Mouse (Mus musculus) hindbrain, embryonic 13.5 days (tissue): ENCODE results near the gene Dact3. TPM values are rescaled to one million over a fixed set of nuclear protein-coding genes. Genes with fewer than 3 reads are reported as not detected.

Experiments
- ATAC-seq: fragments of 200-750 bp; cut with Nextera tagmentation; 2 replicates; pipeline ENCODE4 v1.8.0; 2017; ENCODE audit warnings: moderate TSS enrichment; ENCODE audit not compliant: low FRiP score
- H3K27ac ChIP-seq: fragments of 300-500 bp; sonication (generic); 2 replicates; pipeline ENCODE4 v1.5.1; 2015; ENCODE audit warnings: inconsistent platforms, mild to moderate bottlenecking, moderate library complexity
- H3K27me3 ChIP-seq: fragments of 300-500 bp; sonication (generic); 2 replicates; pipeline ENCODE4 v1.6.1; 2015; ENCODE audit warnings: mild to moderate bottlenecking, inconsistent platforms
- H3K36me3 ChIP-seq: fragments of 300-500 bp; sonication (generic); 2 replicates; pipeline ENCODE4 v1.6.1; 2015; ENCODE audit warnings: mild to moderate bottlenecking, inconsistent platforms
- H3K4me1 ChIP-seq: fragments of 300-500 bp; sonication (generic); replicated peaks from 2 replicates; pipeline ENCODE4 v1.6.1; 2015; ENCODE audit warnings: inconsistent platforms
- H3K4me2 ChIP-seq: fragments of 300-500 bp; sonication (generic); 2 replicates; pipeline ENCODE4 v1.6.1; 2015; ENCODE audit warnings: inconsistent platforms, mild to moderate bottlenecking, moderate library complexity
- H3K4me3 ChIP-seq: fragments of 300-500 bp; sonication (generic); 2 replicates; pipeline ENCODE4 v1.5.1; 2015; ENCODE audit warnings: mild to moderate bottlenecking, inconsistent platforms
- H3K9ac ChIP-seq: fragments of 300-500 bp; sonication (generic); 2 replicates; pipeline ENCODE4 v1.6.1; 2015; ENCODE audit warnings: mild to moderate bottlenecking, inconsistent platforms
- H3K9me3 ChIP-seq: fragments of 300-500 bp; sonication (generic); 2 replicates; pipeline ENCODE4 v1.6.1; 2016; ENCODE audit warnings: inconsistent platforms
- whole genome bisulfite sequencing: fragments of 180-500 bp; shearing (Covaris S2); methylation state at CpG from one replicate; pipeline ENCODE4 v1.1.7; 2015; 5-methylcytosine and 5-hydroxymethylcytosine counted together
- polyA plus RNA-seq: library from polyadenylated mRNA; unstranded; fragments of >200 nt; fragmentation: Nextera tagmentation; extraction: Ambion mirVana; gene quantifications from 2 replicates; pipeline ENCODE4 v1.2.1, GENCODE M21; 2015

Dact3 gene
- polyA plus RNA-seq = 2.8 and 2.9 TPM in 2 replicates

DNA sequence AGATGAGACGGTGACA lies at the start of gene Dact3:
Gene Dact3 (plus strand): TSS at position 8 of the 16 bp plus-strand sequence.
- ATAC-seq = no peak
- H3K4me3 ChIP-seq = peak within 1 kb of the TSS; percentile 83
- 0% methylated on average over 1 of the region's 1 CpGs for WGBS

DNA sequence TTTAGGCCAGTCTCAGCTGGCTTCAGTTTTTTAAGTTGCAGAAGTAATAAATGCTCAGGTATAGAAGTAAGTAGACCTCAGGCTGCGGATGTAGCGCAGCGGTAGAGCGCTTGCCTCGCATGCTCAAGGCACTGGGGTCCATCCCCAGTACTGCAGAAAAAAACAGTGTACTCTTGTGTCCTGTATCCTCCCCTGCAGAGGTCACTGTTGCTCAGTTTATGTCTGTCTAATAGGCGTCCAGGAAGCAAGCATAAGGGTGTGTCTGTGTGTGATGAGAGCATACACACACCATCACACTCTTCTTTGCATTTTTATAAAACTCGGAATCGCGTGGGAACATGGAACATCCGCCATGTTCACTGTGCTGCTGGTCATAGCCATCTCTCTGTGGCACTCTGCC lies 49.3 kb upstream of the Dact3 start:
- Histone ChIP-seq H3K27me3 (no peaks in the 10 kb centered on the region), H3K4me2 (no peak overlapping the region), H3K27ac (no peak overlapping the region), H3K9ac (no peak overlapping the region), H3K4me1 (peaks cover 29% of the 10 kb centered on the region), H3K9me3 (no peaks in the 10 kb centered on the region), H3K4me3 (no peak overlapping the region), H3K36me3 (peaks cover 82% of the 10 kb centered on the region)
- WGBS = 86% methylated on average over 10 of the region's 10 CpGs
- ATAC-seq = no peak

More for the DNA sequence above, at the start of gene Dact3:
- Histone ChIP-seq H3K4me1 (peaks cover 32% of the 10 kb centered on the region), H3K9me3 (no peaks in the 10 kb centered on the region), H3K9ac (peak within 1 kb of the TSS; percentile 90), H3K36me3 (peaks cover 20% of the 10 kb centered on the region), H3K27ac (peak within 1 kb of the TSS; percentile 91), H3K27me3 (no peaks in the 10 kb centered on the region), H3K4me2 (peak within 1 kb of the TSS; percentile 79)

DNA sequence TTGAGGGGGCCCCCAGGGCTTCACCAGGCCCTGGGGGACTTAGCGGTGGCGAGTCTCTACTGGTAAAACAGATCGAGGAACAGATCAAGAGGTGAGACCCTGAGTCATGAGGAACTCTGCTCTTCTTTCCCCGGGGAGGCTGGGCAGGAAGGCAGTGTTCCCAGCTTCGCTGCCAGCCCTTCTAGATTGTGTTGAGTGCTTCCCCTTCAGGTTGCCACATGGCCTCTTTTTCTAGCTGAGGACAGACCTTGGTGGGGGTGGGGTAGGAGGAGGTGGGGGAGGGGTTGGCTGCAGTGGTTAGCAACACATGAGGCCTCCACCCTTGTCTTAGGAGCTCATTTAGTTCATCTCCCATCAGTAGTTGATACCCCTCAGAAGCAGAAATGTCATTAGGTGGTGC lies 48.5 kb upstream of the Dact3 start:
- Histone ChIP-seq H3K9me3 (no peaks in the 10 kb centered on the region), H3K27ac (no peak overlapping the region), H3K9ac (no peak overlapping the region), H3K4me2 (no peak overlapping the region), H3K4me1 (peaks cover 21% of the 10 kb centered on the region), H3K27me3 (no peaks in the 10 kb centered on the region), H3K4me3 (no peak overlapping the region), H3K36me3 (peaks cover 90% of the 10 kb centered on the region)
- no peak for ATAC-seq
- WGBS = 87% methylated on average over 5 of the region's 5 CpGs

DNA sequence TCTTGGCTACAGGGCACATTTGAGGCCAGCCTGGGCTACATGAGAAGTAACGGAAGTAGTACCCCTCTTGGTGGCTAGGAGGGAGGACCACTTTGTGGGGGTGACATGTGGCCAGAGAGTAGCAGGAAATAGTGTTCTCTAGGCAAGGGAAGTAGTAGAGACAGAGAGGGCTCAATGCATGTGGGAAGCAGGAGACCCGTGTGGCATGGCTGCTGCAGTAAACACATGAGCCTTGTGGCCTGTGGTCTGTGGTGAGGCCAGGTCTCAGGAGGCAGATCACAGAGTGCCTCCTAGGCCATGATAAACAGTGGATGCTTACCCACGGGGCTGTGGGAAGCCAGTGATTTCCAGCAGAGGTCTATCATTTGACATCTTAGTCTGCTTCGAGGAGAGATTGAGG lies 47.8 kb upstream of the Dact3 start:
- ATAC-seq = no peak
- no peaks in the 10 kb centered on the region for H3K27me3 ChIP-seq
- 88% methylated on average over 4 of the region's 4 CpGs for WGBS
- no peak overlapping the region for H3K27ac ChIP-seq
- H3K4me2 ChIP-seq = no peak overlapping the region
- no peaks in the 10 kb centered on the region for H3K9me3 ChIP-seq
- 0 out of 2 replicates have a peak overlapping the region, but pooled peaks have one; percentile 39 for H3K9ac ChIP-seq
- H3K4me3 ChIP-seq = no peak overlapping the region
- H3K36me3 ChIP-seq = peaks cover 97% of the 10 kb centered on the region
- H3K4me1 ChIP-seq = peaks cover 14% of the 10 kb centered on the region

DNA sequence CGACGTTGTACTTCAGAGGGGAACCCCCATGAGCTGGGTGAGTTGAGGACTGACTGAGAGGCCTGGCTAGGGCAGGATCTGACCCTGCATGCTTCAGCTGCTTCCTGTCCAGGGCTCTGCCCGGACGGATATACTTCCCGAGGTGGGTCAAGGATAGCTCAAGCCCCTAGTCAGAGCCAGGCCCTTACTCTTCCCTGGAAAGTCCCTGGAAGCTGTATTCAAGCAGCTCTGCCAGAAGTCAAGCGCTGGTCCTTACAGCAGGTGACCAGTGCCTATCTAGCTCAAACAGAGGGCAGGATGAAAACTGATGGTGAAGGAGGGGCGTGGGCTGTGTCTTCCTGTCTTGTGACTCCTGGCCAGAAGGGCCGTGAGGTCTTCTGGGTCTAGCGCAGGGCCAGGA lies 44.7 kb upstream of the Dact3 start:
- peaks cover 6% of the 10 kb centered on the region for H3K4me1 ChIP-seq
- WGBS = 90% methylated on average over 9 of the region's 9 CpGs
- no peak overlapping the region for H3K9ac ChIP-seq
- ATAC-seq = no peak
- H3K27ac ChIP-seq = no peak overlapping the region
- H3K4me2 ChIP-seq = no peak overlapping the region
- H3K36me3 ChIP-seq = peaks cover 99% of the 10 kb centered on the region
- H3K27me3 ChIP-seq = no peaks in the 10 kb centered on the region
- no peak overlapping the region for H3K4me3 ChIP-seq
- no peaks in the 10 kb centered on the region for H3K9me3 ChIP-seq

DNA sequence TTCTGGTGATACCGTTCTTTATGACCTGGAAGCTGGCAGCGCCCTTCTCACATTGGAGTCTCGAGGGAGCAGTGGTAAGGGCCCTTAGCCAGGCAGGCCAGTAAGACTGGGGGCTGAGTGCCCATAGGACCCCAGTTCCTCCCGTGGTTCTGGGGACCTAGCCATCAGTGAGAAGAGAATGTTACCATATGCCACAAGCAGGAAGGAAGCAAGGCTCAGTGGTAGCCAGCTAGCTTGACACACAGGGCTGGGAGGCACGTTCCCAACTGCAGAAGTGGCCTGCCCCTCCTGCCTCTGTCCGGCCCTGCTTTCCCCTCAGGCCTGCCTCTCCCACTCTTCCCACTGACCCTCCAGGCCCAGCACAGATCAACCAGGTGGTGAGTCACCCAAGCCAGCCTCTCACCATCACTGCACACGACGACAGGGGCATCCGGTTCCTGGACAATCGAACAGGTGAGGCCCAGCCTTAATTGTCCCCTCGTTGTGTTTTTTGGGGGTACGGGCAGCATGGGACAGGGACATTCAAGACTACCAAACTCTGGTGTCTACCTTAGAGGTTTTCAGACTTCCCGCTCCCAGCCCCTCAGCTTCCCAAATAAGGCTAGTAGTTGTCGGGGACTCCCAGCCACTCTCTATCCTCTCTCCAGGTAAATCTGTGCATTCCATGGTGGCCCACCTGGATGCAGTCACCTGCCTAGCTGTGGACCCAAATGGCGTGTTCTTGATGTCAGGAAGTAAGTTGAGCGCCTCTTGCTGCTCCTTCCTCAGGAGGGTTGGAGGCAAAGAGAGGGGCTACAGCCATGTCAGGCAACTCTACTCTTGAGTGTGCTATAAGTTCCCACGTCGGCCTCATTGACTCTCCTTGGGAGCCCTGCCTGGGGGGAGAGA lies 37.0 kb upstream of the Dact3 start:
- no peak for ATAC-seq
- WGBS = 97% methylated on average over 18 of the region's 18 CpGs
- H3K9ac ChIP-seq = no peak overlapping the region

DNA sequence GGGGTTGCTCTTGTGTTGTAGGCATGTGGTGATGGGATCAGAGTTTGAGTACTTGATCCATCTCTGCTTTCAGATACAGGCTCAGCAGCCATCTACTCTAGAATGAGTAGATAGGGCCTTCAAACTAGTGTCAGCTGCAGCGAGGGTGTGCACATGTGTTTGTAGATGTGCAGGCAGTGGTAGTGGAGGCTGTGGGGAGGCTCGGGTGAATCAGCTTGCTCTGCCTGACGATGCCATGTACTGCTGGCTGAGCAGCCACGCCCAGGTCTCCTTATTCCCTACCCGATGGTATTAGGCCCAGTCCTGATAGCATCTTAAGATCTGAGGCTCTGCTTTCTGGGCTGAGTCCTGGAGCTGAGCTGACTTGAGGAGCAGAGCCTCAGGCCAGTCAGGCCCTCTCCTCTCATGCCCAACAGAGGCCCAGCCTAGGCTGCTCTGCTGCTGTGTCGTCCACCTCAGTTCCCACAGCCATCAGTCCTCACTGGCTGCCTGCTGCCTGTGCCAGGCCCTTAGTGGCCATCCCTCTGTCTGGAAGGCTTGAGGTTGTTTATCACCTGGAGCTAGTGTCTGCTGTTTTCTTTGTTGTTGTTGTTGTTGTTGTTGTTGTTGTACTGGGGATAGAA lies 36.2 kb upstream of the Dact3 start:
- Histone ChIP-seq H3K27me3 (no peaks in the 10 kb centered on the region), H3K9ac (no peak overlapping the region), H3K4me1 (peaks cover 14% of the 10 kb centered on the region), H3K9me3 (no peaks in the 10 kb centered on the region), H3K36me3 (peaks cover 69% of the 10 kb centered on the region), H3K4me3 (no peak overlapping the region), H3K27ac (no peak overlapping the region), H3K4me2 (no peak overlapping the region)
- no peak for ATAC-seq
- 87% methylated on average over 6 of the region's 6 CpGs for WGBS

More for the DNA sequence above, 37.0 kb upstream of the Dact3 start:
- H3K4me1 ChIP-seq = peaks cover 7% of the 10 kb centered on the region
- H3K36me3 ChIP-seq = peaks cover 76% of the 10 kb centered on the region
- H3K9me3 ChIP-seq = no peaks in the 10 kb centered on the region
- H3K27me3 ChIP-seq = no peaks in the 10 kb centered on the region
- H3K27ac ChIP-seq = no peak overlapping the region
- H3K4me3 ChIP-seq = no peak overlapping the region
- no peak overlapping the region for H3K4me2 ChIP-seq

DNA sequence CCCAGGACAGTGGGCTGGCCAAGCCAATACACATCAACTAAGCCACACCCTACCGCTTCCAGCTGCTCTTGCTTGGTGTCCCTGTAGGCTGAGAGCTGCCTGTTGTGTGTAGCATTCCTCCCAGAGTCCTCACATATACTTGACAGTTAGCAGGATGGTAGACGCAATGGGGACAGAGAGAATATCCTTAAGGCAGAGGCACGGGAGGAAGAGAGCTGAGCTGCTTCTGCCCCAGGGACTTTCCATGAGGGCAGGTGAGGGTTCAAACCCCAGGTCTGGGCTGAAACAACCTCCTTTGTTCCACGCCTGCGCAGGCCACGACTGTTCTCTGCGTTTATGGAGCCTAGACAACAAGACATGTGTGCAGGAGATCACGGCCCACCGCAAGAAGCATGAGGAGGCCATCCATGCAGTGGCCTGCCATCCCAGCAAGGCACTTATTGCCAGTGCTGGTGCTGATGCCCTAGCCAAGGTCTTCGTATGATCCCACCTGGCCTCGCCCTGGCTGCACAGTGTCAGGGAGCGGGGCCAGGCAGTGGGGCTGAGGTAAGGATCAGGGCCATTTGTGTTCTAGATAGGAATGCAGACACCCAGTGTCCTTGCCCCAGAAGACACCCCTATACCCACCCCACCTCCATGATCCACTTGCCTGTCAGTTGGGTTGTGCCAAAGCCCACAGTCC lies 35.5 kb upstream of the Dact3 start:
- Histone ChIP-seq H3K36me3 (peaks cover 62% of the 10 kb centered on the region), H3K4me3 (no peak overlapping the region), H3K9me3 (no peaks in the 10 kb centered on the region), H3K4me2 (no peak overlapping the region), H3K27ac (no peak overlapping the region), H3K27me3 (no peaks in the 10 kb centered on the region), H3K4me1 (peaks cover 21% of the 10 kb centered on the region), H3K9ac (no peak overlapping the region)
- no peak for ATAC-seq
- 95% methylated on average over 12 of the region's 12 CpGs for WGBS

DNA sequence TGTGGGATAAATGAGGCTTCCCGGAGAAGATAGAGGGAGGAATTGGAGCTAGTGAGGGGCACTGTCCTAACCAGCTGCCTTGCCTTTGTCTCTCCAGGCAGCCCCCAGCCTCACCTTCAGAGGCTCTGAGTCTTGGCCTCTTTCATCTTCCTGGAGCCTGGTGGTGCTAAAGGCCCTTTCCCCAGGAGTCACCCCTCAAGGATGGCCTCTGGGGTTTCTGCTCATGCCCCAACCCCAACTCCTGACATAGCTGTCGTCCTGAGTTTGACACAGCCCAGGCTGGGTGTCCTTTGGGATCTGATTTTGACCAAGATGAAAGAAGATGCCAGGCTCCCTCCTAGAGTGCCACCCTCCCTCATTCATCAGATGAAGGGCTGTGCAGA lies 35.0 kb upstream of the Dact3 start:
- Histone ChIP-seq H3K9me3 (no peaks in the 10 kb centered on the region), H3K9ac (no peak overlapping the region), H3K27ac (no peak overlapping the region), H3K4me2 (no peak overlapping the region), H3K36me3 (peaks cover 57% of the 10 kb centered on the region), H3K4me1 (peaks cover 26% of the 10 kb centered on the region), H3K27me3 (no peaks in the 10 kb centered on the region), H3K4me3 (no peak overlapping the region)
- 98% methylated on average over 2 of the region's 2 CpGs for WGBS
- ATAC-seq = no peak

DNA sequence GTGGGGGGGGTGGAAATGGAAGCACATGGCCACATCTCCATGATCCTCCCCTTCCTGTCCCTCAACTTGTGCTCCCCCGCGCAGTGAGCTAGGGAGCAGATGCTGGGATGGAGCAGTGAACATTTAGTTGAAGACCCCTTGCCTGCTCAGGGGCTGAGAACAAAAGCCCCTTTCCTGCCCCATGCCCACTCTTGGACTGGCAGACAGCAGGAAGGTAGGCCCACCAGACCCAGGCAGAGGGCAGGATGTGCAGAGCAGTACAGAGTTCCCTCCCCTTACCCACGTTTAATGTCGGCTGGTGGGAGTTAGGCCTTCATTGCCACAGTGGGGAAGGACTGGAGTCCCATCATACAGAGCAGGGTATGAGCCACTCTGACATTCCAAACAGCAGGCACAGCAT lies 34.0 kb upstream of the Dact3 start:
- H3K36me3 ChIP-seq = peaks cover 54% of the 10 kb centered on the region
- no peak overlapping the region for H3K4me2 ChIP-seq
- H3K9ac ChIP-seq = no peak overlapping the region
- H3K27me3 ChIP-seq = no peaks in the 10 kb centered on the region
- no peak overlapping the region for H3K27ac ChIP-seq
- ATAC-seq = no peak
- no peaks in the 10 kb centered on the region for H3K9me3 ChIP-seq
- H3K4me3 ChIP-seq = no peak overlapping the region
- H3K4me1 ChIP-seq = peaks cover 33% of the 10 kb centered on the region
- 77% methylated on average over 4 of the region's 4 CpGs for WGBS

DNA sequence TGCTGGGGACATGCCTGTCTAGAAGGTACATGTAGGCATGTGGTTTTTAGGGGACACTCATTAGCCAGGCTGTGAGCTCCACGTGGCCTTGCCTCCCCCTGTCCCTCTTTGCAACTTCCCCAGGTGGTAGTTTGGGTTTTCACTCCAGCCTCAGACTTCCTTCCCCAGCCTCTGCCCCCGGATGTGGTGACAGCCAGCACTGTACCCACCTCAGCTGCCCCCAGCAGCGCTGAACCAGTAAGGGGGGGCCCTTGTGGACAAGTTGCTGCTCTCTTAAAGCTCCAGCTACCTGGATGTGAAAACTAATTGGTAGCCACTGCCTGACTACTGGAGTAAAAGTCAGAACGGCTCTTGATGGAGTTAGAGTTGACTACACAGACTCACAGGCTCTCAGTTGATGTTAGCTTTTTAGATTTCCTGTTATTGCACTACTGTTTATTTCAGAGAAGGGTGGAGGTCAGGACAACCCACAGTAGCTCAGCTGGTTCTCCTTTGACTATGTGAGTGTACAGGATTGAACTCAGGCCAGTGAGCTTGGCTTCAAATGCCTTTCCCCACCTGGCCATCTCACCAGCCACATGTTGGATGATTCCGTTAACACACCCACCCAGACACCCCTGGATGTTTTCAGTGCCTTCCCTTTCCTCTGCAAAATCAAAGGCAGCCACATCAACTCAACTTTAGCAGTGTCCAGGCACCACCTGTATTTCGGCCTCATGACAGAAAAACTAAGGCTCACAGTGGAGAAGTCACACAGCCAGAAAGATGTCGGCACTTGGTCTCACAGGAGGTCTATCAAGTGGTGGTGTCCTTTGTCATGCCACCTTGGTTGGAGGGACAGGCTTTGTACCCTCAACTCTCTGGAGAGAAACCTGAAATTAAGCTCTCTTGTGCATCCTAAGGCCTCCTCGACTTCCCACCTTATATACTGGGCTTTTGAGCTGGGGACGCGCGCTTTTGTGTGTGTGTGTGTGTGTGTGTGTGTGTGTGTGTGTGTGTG lies 33.3 kb upstream of the Dact3 start:
- Histone ChIP-seq H3K9me3 (no peaks in the 10 kb centered on the region), H3K27me3 (no peaks in the 10 kb centered on the region), H3K4me3 (peak overlapping the region; percentile 57), H3K36me3 (peaks cover 50% of the 10 kb centered on the region), H3K27ac (peak overlapping the region; percentile 67), H3K4me1 (peaks cover 33% of the 10 kb centered on the region), H3K4me2 (peak overlapping the region; percentile 93), H3K9ac (peak overlapping the region; percentile 85)
- ATAC-seq = 0 out of 2 replicates have a peak, but pooled peaks have one; percentile 1
- WGBS = 53% methylated on average over 11 of the region's 11 CpGs

DNA sequence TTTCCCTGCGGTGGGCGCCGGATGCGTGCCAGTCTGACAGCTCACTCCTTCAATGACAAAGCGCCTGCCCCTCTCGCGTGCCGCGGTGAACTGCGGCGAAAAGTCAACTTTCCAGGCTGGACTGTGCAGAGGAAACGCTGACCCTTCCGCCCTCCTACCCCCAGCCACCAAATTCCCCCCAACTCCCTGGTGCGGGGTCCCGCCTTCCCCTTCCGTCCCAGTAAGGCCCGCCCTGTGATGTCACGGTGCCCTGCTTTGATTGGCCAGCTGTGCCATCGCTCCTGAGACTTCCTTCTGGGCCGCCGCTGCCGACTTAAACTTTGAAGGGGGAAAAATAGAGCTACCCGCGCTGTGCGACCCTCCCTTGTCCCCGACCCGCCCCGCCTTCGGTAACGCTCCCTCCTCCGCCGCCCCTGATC lies 32.5 kb upstream of the Dact3 start, which contains the start of gene Prkd2:
Gene Prkd2 (plus strand): TSS at position 258 of the 419 bp plus-strand sequence.
- Histone ChIP-seq H3K27ac (peak within 1 kb of the TSS; percentile 67), H3K27me3 (no peaks in the 10 kb centered on the region), H3K9me3 (no peaks in the 10 kb centered on the region), H3K36me3 (peaks cover 42% of the 10 kb centered on the region), H3K9ac (peak within 1 kb of the TSS; percentile 85), H3K4me1 (peaks cover 33% of the 10 kb centered on the region), H3K4me3 (peak within 1 kb of the TSS; percentile 57), H3K4me2 (peak within 1 kb of the TSS; percentile 93)
- WGBS = under 1% methylated on average over 29 of the region's 32 CpGs
- peak; percentile 83 for ATAC-seq
